Mouse (Mus musculus) megakaryocyte, embryonic 14.5 days (primary cell): ENCODE data around the gene Ccdc146.

Experiments used
- FLI1 ChIP-seq: IDR thresholded peaks from 2 replicates; pipeline ENCODE4 v1.6.1; 2012; ENCODE audit warnings: low read length, inconsistent platforms, mixed read lengths
- GATA1 ChIP-seq: IDR thresholded peaks from 3 replicates; pipeline ENCODE4 v1.6.1; 2012; ENCODE audit warnings: mixed read lengths, low read length, inconsistent platforms, borderline replicate concordance

DNA sequence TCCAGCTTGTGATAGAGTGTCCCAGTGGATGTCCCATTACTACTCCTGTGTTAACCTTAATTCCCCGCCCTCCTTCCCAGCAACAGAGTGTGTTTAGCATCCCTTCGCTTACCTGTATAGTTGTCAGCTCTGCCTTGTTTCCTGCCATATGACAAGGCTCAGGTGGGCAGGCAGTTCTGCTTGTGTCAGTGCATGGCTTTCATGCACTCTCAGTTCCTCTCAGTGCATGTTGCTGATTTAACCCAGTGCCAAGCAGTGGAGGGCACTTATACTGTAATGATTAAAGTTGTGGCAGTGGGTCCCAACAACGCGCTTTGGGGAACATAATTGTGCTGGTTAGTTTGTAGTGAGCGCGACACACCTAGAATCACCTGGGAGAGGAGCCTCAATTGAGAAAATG, 2.2 kb upstream of the Ccdc146 start:
- TF ChIP-seq GATA1 (no peak), FLI1 (no peak)
